Mouse (Mus musculus) gastrocnemius, adult 8-10 months (tissue): ENCODE measurements around the gene Unc50. TPM values are rescaled to one million over a fixed set of nuclear protein-coding genes. Genes with fewer than 3 reads are reported as not detected.

Source experiments
- DNase-seq, 2 experiments: peaks; one replicate each; pipeline ENCODE4 v3.0.0; 2022; ENCODE audit warnings: low spot score in 2 of 2
- total RNA-seq, 4 experiments: library from RNA; stranded (reverse); gene quantifications; 2 replicates each; pipeline ENCODE4 v1.2.4; 2022

Gene Unc50
- total RNA-seq, 4 experiments from 2014 or later, result 9.2 to 16.4 (median 15.3) TPM

DNA sequence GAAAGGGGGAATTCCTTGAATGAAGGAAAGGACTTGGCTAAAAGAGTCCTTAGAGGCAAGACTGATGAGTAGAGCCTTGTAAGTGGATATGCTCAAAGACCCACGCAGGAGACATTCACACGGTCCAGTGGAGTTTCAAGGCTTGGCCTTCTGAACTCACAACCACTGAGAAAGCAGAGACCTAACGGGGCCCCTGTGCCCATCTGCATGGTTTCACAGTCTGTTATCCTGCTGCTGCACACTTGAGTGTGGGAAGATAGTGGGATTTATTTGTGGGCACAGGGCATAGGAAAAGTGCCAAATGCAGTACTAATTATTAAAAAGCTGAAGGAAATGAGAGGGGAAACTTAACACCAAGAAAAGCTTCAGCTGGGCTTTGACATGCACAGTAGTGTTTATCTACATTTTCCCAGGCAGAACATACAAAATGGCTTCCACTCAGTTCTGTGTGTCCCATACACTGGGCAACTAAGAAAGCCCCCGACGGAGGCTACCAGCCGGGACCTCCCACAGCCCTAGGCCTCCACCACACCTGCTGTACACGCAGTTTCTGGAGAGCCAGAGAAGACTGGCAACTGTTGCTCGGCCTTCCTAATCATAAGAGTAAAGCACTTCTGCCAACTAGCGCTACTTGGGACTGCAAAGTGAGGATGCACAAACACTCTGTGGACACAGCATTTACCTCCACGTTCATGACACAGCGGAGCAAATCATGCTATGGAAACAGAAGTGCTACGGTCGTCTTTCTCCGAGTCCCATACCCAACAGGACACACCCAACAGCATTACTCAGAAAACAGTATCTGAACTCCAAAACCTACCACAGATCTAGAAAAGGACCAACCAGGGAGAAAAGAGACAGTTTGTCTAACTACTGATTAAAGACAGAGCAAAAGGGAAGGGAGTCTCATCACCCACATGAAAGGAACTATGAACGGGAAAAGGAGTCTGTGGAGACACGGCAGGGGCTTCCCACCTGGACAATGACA lies 13.2 kb downstream of the Unc50 start:
- DNase-seq, result no peak

DNA sequence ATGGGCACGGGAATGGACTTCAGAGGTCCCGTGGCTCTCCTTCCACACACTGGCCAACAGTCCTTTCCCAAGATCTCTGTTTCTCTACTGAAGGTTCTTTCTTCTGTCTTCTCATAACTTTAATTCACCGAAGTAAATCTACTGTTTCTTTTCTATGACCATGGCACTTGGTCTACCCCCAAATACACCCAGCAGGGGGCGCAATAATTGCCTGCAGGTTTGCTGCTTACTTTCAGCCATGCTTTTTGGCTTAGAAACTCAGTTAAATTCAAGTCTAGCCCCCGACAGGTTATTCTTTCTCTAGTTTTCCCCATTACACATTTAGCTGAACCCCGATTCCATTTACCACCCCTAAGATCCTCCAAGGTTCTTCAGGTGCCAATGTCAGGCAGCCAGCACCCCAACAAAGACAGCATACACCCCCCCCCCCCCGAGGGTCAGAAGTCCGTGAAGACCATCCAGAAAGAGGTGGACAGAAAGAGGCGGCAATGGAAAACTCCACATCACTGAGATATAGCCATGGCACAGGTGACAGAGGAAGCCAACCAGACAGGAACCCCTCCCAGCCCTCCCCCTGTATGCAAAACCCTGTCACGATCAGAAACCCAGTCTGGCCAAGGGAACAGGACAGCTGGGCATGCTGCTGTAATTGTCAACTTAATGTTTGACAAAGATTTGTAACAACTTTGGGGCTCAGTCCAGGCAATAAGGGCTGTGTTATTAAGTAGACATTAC lies 18.6 kb downstream of the Unc50 start:
- DNase-seq, result peak; percentile 23

DNA sequence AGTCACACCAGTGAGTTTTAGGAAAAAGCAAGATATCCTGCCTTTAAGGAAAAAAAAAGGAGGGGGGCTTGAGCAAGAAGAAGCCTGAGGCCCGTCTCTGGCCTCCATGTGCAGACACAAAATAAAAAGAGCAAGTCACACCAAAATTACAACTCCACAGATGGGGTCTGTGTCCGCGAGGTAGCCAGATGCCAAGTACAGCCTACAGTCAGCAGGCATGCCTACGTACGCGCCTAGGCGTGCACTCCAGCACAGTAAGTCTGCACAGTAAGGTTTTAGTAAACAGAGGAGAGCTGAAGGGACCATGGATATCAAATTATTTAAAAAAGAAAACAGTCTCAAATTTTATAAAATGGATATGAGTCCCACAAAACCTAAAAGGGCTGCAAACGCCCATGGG lies 21.3 kb downstream of the Unc50 start:
- DNase-seq, result no peak

DNA sequence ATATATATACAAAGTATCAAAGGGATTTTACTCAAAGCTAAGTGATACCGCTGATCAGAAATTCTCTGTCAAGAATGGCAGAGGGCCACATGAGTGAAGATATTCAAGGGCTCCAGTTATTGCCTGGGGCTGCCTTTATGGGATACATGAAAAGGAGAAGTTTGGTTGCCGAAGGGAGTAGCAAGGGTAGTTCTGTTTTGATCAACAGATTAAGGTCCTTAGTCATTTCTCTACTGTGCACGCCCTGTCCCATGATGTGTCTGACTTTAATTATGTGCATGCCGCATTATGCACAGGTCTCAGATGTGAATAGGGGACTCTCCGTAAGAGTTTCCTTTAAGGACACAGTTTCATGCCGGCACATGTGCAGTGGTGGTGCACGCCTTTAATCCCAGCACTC lies 27.6 kb downstream of the Unc50 start:
- DNase-seq, result no peak

DNA sequence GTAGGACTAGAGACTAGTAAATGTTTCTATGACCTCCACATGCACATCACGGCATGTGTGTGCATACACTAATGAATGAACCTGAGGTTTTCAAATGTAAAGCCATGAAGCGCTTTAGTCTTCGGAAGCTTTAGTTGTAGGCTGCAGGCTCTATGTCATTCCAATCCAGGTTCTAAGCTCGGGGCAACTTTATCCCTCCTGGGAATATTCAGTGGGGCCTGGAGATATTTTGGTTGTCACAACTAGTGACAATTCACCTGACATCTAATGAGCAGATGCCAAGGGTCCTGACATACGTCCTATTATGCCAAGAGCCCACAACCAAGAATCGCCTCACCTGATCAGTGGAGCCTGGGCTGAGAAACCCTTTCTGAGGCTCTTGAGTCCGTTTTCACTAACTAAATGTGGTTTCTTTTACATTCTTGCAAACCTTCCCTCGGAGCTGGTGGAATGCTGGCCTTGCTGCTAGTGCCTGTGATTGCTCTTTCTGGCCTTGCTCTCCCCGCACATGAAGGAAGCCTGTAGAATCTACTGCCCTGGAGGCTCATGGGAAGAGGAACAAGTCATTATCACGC lies 35.0 kb downstream of the Unc50 start:
- no peak for DNase-seq

DNA sequence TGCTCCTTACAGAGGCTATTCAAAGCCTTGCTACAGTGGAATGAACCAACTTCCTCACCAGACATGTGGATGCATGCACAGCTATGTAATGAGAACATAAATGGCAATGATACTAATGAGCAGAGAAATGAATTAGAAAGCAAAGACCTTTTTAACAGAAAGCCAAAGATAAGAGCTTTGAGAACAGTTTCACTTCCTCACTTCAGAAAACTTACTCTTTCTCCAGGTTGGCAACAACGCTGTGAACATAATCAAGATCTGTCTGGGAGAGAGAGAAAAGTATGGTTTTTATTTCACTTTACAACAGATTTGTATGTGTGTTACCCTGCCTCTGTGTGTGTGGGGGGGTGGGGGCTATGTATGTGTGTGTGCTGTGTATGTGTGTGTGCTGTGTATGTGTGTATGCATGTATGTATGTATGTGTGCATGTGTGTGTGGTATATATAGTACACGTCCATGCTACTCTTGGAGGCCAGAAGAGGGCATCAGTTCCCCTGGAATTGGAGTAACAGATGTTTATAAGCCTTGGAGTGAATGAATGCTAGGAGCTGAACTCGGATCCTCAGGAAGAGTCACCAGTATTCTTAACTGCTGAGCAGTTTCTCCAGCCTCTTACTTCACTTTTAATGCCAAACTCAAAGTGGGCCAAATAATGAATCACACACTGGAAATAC lies 36.5 kb downstream of the Unc50 start:
- no peak for DNase-seq

DNA sequence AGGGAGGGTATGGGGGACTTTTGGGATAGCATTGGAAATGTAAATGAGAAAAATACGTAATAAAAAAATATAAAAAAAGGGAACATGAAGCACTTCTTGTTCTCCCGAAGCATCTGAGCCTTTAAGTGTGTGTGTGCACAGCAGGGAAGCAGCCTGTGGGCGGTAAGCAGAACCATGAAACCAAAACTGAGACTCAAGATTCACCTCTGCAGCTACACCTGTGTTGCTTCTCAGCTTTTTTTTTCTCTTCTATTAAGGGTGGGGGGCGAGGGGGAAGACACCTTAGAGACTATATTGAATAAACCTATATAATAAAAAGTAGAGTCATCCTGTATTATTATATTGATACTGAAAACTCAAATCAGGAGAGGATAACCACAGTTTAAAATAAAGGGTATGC lies 37.9 kb downstream of the Unc50 start:
- no peak for DNase-seq

DNA sequence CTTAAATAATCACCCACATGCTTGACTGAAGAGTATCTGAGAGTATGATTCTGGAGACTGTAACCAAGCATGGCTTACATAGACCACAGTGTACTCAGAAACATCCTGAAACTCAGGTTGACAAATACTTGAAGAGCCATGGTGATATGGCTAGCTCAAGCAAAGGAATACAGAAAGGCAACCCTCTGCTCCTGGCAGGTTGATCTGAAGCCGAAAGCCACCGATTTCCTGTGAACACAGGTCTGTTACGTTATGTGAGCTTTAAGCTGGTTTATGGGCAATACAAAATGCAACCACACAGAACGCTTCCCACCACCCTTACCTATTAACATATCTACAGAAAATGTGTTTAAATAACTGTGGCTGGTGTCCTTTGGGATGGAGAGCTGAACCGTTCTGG lies 39.1 kb downstream of the Unc50 start:
- DNase-seq, result no peak

DNA sequence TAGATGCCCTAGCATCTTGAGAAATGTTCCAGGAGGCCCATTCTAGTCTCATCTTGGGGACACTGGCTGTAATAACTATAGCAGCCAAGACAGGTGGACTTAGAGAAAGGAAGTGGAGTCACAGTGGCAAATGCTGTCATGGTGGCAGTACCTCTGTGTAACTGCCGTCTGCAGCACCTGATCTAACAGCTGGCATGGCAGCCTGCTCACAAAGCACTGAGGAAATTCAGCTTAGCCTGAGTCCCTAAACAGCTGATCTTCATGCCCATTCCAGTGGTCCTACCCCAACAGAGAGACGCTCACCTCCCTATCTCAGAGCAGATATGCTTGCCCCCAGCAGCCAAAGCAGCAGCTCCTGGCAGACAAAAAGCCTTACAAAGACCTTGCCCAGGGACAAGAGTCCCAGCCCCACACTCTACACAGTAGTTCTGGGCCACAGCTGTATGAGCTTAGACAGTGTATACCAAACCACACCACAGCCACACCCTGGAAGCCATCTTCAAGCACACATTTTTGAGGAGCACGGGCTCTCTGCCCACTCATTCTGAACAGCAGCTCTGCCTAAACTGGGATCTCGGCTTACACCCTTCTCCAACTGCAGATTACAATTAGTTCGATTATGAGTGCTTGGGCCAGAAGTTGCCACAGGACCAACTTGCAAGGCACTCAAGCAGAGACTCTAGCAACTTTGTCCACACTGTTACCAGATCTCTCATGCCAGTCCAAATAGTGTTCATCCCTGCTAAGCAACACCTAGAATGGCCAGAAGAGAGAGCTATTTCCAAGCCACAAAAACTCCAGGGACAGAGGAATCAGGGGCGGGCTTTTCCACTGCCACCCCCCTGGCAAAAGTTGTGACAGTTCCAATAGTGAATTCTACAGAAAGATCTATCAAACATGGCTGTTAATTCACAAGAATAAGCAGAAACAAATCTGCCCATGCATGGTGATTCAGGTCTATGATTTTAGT lies 41.5 kb downstream of the Unc50 start:
- DNase-seq, result no peak

DNA sequence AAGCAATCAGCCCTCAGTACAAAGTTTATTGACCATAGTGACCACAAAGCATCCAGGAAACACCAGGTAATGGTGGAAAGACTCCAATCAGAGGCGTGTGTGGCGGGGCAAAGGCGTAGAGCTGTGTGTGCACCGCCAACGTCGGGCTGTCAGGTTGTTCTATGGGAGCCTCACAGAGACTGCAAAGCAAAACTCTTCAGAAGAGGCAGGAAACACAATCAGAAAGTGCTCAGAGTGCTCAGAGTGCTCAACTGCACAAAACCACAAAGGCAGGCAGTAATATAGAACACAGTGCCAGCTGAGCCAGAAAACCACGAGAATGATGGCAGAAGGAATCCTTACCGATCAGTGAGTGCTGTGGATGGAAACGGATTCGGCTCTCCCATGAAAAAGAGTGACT lies 43.3 kb downstream of the Unc50 start:
- no peak for DNase-seq

DNA sequence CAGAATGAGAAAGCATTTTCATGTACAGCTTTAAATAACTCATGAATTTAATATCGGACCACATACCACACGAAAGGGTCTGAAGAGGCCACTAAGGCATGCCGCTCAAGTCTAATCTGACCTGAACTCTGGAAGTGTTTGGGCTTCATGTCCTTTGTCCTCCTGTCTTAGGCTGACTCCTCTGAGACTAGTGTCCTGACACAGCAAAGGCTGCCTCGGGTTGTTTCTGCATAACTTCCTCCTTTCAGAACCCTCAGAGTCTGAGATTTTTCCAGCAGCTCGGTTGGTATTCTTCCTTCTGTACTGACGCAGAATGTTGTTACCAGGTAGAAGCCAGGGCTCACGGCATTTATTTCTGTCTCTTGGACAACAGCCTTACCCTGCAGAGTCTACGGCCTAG lies 44.1 kb downstream of the Unc50 start:
- no peak for DNase-seq

DNA sequence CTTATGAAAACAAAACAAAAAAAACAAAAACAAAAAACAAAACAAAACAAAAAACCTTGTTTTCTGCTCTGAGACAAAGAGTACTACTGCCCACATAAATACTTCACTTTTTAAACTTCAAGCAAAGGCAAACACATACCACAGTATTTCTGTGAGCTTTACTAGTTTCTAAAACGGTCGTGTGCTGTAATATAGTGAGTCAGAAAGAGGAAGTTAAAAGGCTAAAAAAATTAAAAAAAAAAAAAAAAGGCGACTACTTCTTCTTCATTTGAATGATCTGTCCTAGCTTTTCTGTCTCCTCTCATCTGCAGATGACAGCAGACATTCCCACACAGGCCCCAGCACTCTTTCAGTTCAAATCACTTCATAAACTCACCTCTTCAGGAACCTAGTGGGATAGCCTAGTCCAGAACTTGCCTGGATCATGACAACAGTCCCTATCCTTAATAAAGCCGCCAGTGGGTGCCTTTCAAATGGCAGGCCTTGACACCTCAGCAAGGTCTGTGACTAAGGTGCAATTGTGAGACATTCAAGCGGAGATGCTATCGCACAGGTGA lies 44.8 kb downstream of the Unc50 start:
- no peak for DNase-seq

DNA sequence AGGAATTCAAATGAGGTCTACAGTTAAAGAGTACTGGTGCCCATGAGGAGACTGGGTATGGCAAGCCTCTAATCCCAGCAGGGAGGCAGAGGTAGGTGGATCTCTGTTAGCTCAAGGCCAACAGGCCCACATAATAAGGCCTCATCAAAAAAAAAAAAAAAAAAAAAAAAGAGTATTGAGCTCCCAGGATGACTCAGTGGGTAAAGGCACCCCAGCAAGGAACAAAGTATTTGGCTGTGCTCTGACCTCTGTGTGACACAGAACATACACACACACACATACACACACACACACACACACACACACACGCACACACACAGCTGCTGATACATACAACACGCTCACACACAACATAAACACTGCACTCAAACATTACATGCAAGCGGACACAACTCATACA lies 45.4 kb downstream of the Unc50 start:
- DNase-seq, result no peak

DNA sequence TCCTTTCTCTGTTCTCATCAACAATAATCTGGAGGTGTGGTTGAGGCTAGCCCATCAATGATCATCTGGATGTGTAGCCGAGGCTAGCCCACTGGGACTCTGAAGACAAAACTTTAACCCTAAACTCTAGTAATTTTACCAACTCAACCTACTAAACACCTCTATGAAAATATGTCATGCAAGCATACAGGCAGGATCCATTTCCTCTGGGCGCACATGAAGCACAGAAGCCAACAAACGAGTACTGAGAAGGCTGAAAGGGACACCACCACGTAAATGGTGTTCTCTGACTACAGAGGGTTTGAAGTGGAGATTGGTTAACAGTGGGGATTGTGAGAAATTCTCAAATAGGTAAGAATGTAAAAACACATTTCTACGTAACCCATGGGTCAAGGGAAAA lies 47.3 kb downstream of the Unc50 start:
- no peak for DNase-seq

DNA sequence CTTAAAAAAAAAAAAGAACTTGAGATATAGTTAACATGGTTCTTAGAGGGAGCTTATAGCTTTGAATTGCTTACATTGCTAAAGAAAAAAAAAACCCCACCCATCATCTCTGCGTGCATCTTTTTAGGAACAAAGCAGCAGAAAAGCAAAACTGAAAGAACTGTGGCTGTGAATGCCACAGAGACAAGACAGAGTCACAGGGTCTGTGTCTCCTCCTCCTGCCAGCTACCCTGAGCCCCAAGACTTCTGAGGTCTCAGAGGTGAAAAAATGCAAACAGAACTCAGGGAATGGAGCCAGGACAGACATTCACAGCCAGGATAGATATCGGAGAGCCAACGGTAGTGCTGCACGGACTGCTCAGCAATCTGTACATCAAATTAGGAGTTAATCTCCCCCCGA lies 48.0 kb downstream of the Unc50 start:
- DNase-seq, result no peak

DNA sequence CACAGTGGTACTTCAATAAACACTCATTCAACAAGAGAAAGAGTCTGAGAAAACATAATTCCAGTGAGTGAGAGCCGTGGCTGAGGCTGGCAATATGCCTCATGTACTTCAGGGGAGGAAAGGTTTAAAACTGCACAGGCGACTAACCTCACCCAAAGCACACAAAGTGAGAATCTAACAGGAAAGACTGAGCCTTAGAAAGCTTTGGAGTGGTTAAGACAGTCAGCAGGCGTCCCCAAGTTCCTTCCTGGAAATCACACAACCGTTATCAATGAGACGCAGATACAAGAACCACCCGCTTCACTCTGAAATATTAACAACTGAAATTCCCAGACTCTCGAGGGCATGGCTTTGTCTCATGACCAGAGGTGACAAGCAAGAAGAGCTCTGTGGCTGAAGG lies 48.5 kb downstream of the Unc50 start:
- DNase-seq, result no peak

DNA sequence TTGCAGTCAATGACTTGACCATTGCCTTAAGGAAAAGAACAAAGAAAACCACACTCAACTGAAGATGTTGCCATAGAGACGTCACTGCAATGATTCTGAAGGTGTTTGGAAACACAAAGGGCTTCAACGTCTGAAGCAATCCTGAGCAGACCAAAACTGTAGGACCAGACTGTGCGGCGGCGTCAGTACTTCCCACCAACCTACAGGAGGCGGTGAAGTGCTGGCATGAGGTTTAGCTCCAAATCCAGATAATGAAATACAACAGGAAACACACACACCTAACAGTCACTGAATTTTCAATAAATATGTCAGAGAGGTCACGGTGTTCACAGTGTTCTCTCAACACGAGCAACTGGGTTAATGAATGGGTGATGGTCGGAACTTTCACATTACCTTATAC lies 49.1 kb downstream of the Unc50 start:
- no peak for DNase-seq

DNA sequence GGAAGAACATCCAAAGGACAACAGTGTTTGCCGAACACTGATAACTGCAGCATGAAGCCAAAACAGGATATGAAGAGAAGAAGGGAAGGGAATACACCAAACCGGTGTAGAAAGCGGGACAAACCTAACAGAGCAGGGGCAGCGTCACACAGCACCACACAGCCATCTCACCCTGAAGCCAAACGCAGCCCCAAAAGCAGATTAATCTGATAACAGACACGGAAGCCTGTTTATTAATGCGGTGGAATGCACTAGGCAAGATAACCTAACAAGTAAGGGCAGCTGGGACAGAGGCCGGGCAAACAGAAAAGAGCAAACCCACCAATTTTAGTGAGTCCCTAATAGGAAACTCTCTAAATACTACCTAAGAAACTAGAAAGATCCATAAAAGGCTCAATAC lies 49.8 kb downstream of the Unc50 start:
- no peak for DNase-seq

DNA sequence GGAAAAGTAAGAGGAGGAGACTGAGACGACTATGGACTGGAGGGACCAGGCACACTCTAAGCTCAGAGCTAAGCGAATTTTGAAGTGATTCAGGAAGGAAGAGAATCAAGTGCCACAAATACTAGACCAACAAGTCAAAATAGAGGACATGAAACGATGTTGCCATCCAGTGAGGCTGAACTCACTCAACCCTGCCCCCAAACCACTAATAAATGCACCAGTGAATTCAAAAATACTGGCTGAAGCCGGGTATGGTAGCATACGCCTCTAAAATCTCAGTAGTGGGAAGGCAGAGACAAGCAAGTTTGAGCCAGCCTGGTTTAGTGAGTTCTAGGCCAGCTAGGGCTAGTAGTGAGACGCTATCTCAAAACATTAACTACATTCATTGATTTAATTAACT lies 50.8 kb downstream of the Unc50 start:
- DNase-seq, result no peak

DNA sequence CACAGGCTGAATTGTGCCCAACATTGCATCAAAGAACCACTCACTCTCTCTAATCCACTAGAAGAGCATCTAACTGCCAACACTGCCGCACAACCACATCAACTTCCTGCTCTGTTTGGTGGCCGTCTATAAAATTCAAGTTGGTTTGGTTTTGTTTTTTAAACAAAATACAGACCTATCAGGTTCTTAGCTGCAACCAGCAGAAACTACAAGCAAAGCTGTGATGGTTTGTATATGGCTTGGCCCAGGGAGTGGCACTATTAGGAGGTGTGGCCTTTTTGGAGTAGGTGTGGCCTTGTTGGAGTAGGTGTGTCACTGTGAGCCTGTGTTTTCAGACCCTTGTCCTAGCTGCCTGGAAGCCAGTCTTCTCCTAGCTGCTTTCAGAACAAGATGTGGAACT lies 51.4 kb downstream of the Unc50 start:
- no peak for DNase-seq
